Mouse (Mus musculus) ovary, postnatal 14 days (tissue): ENCODE data around the gene Spef2.

ENCODE experiments used
- DNase-seq: peaks from one replicate; pipeline ENCODE4 v3.0.0; 2022; ENCODE audit warnings: low spot score

Gene Spef2

GRCm38 (mm10) chr15:9535200-9535599, 213.5 kb downstream of the Spef2 start:
- DNase-seq: no peak

- no peak for DNase-seq
Observed at GRCm38 (mm10) chr15:9533356-9533902, 215.2 kb downstream of the Spef2 start.

GRCm38 (mm10) chr15:9530076-9530475, 218.6 kb downstream of the Spef2 start, which contains the start of gene Il7r:
Gene Il7r (minus strand): TSS chr15:9530176.
- no peak for DNase-seq

GRCm38 (mm10) chr15:9529646-9530045, 219.0 kb downstream of the Spef2 start:
- DNase-seq: no peak
